Mouse (Mus musculus): ENCODE measurements around the gene Atp10a. TPM values are rescaled to one million over a fixed set of nuclear protein-coding genes. Genes with fewer than 3 reads are reported as not detected.

Gene Atp10a
- polyA plus RNA-seq, 1 experiment from 2014 or later, result 1.1 TPM

- no peaks in the 10 kb centered on the region for H3K4me1 ChIP-seq (ENCODE audit: control insufficient read depth, insufficient read depth, low read depth, low read length)
- H3K9ac ChIP-seq (ENCODE audit: low read depth, low read length), result no peak overlapping the region
- H3K36me3 ChIP-seq (ENCODE audit: control insufficient read depth, insufficient read depth, low read length), result no peaks in the 10 kb centered on the region
- no peaks in the 10 kb centered on the region for H3K27me3 ChIP-seq (replicated peaks; ENCODE audit: control insufficient read depth, insufficient read depth, low read length)
- H3K9me3 ChIP-seq (ENCODE audit: control insufficient read depth, low read length), result no peaks in the 10 kb centered on the region
- no peak overlapping the region for H3K4me2 ChIP-seq (ENCODE audit: low read length)
- no peak overlapping the region for H3K27ac ChIP-seq (ENCODE audit: low read depth, low read length)
- 87% methylated on average over 7 of the region's 7 CpGs for WGBS
- peak; percentile 58 for ATAC-seq
- no peak overlapping the region for H3K4me3 ChIP-seq (ENCODE audit: low read length)
Observed at GRCm38 (mm10) chr7:58698738-58699442, 42.9 kb downstream of the Atp10a start.

- Histone ChIP-seq H3K4me2 (ENCODE audit: low read length) (no peak overlapping the region), H3K9me3 (ENCODE audit: control insufficient read depth, low read length) (no peaks in the 10 kb centered on the region), H3K27me3 (replicated peaks; ENCODE audit: control insufficient read depth, insufficient read depth, low read length) (no peaks in the 10 kb centered on the region), H3K36me3 (ENCODE audit: control insufficient read depth, insufficient read depth, low read length) (no peaks in the 10 kb centered on the region), H3K4me3 (ENCODE audit: low read length) (no peak overlapping the region), H3K4me1 (ENCODE audit: control insufficient read depth, insufficient read depth, low read depth, low read length) (no peaks in the 10 kb centered on the region), H3K9ac (ENCODE audit: low read depth, low read length) (no peak overlapping the region), H3K27ac (ENCODE audit: low read depth, low read length) (no peak overlapping the region)
- WGBS, result 93% methylated on average over 4 of the region's 4 CpGs
- no peak for ATAC-seq
Observed at GRCm38 (mm10) chr7:58701311-58701710, 45.3 kb downstream of the Atp10a start.

GRCm38 (mm10) chr7:58705158-58705557 is 49.2 kb downstream of the Atp10a start:
- H3K9me3 ChIP-seq (ENCODE audit: control insufficient read depth, low read length), result no peaks in the 10 kb centered on the region
- 96% methylated on average over 3 of the region's 3 CpGs for WGBS
- no peak overlapping the region for H3K4me3 ChIP-seq (ENCODE audit: low read length)
- H3K4me2 ChIP-seq (ENCODE audit: low read length), result no peak overlapping the region
- no peak for ATAC-seq
- no peak overlapping the region for H3K27ac ChIP-seq (ENCODE audit: low read depth, low read length)
- H3K36me3 ChIP-seq (ENCODE audit: control insufficient read depth, insufficient read depth, low read length), result no peaks in the 10 kb centered on the region
- no peaks in the 10 kb centered on the region for H3K4me1 ChIP-seq (ENCODE audit: control insufficient read depth, insufficient read depth, low read depth, low read length)
- no peak overlapping the region for H3K9ac ChIP-seq (ENCODE audit: low read depth, low read length)
- no peaks in the 10 kb centered on the region for H3K27me3 ChIP-seq (replicated peaks; ENCODE audit: control insufficient read depth, insufficient read depth, low read length)

GRCm38 (mm10) chr7:58709306-58709705 is 53.3 kb downstream of the Atp10a start:
- H3K36me3 ChIP-seq (ENCODE audit: control insufficient read depth, insufficient read depth, low read length), result no peaks in the 10 kb centered on the region
- no peaks in the 10 kb centered on the region for H3K4me1 ChIP-seq (ENCODE audit: control insufficient read depth, insufficient read depth, low read depth, low read length)
- ATAC-seq, result no peak
- H3K27ac ChIP-seq (ENCODE audit: low read depth, low read length), result no peak overlapping the region
- no peak overlapping the region for H3K4me3 ChIP-seq (ENCODE audit: low read length)
- no peak overlapping the region for H3K9ac ChIP-seq (ENCODE audit: low read depth, low read length)
- no peaks in the 10 kb centered on the region for H3K27me3 ChIP-seq (replicated peaks; ENCODE audit: control insufficient read depth, insufficient read depth, low read length)
- H3K4me2 ChIP-seq (ENCODE audit: low read length), result no peak overlapping the region
- H3K9me3 ChIP-seq (ENCODE audit: control insufficient read depth, low read length), result no peaks in the 10 kb centered on the region
- 81% methylated on average over 3 of the region's 3 CpGs for WGBS

GRCm38 (mm10) chr7:58710312-58710711 is 54.3 kb downstream of the Atp10a start:
- Histone ChIP-seq H3K9ac (ENCODE audit: low read depth, low read length) (no peak overlapping the region), H3K27ac (ENCODE audit: low read depth, low read length) (no peak overlapping the region), H3K4me3 (ENCODE audit: low read length) (no peak overlapping the region), H3K4me1 (ENCODE audit: control insufficient read depth, insufficient read depth, low read depth, low read length) (no peaks in the 10 kb centered on the region), H3K9me3 (ENCODE audit: control insufficient read depth, low read length) (no peaks in the 10 kb centered on the region), H3K4me2 (ENCODE audit: low read length) (no peak overlapping the region), H3K27me3 (replicated peaks; ENCODE audit: control insufficient read depth, insufficient read depth, low read length) (no peaks in the 10 kb centered on the region), H3K36me3 (ENCODE audit: control insufficient read depth, insufficient read depth, low read length) (no peaks in the 10 kb centered on the region)
- WGBS, result 81% methylated on average over 1 of the region's 1 CpGs
- ATAC-seq, result no peak

- ATAC-seq, result no peak
- WGBS, result 85% methylated on average over 7 of the region's 7 CpGs
Observed at GRCm38 (mm10) chr7:58711811-58712210, 55.8 kb downstream of the Atp10a start.

GRCm38 (mm10) chr7:58715576-58716144 is 59.7 kb downstream of the Atp10a start:
- Histone ChIP-seq H3K27me3 (replicated peaks; ENCODE audit: control insufficient read depth, insufficient read depth, low read length) (no peaks in the 10 kb centered on the region), H3K27ac (ENCODE audit: low read depth, low read length) (no peak overlapping the region), H3K36me3 (ENCODE audit: control insufficient read depth, insufficient read depth, low read length) (no peaks in the 10 kb centered on the region), H3K9ac (ENCODE audit: low read depth, low read length) (no peak overlapping the region), H3K4me1 (ENCODE audit: control insufficient read depth, insufficient read depth, low read depth, low read length) (no peaks in the 10 kb centered on the region), H3K9me3 (ENCODE audit: control insufficient read depth, low read length) (no peaks in the 10 kb centered on the region), H3K4me3 (ENCODE audit: low read length) (no peak overlapping the region), H3K4me2 (ENCODE audit: low read length) (no peak overlapping the region)
- WGBS, result 69% methylated on average over 1 of the region's 1 CpGs
- no peak for ATAC-seq

More at GRCm38 (mm10) chr7:58711811-58712210, 55.8 kb downstream of the Atp10a start:
- Histone ChIP-seq H3K4me1 (ENCODE audit: control insufficient read depth, insufficient read depth, low read depth, low read length) (no peaks in the 10 kb centered on the region), H3K36me3 (ENCODE audit: control insufficient read depth, insufficient read depth, low read length) (no peaks in the 10 kb centered on the region), H3K9me3 (ENCODE audit: control insufficient read depth, low read length) (no peaks in the 10 kb centered on the region), H3K4me3 (ENCODE audit: low read length) (no peak overlapping the region), H3K27me3 (replicated peaks; ENCODE audit: control insufficient read depth, insufficient read depth, low read length) (no peaks in the 10 kb centered on the region), H3K27ac (ENCODE audit: low read depth, low read length) (no peak overlapping the region), H3K4me2 (ENCODE audit: low read length) (no peak overlapping the region), H3K9ac (ENCODE audit: low read depth, low read length) (no peak overlapping the region)

- no peaks in the 10 kb centered on the region for H3K9me3 ChIP-seq (ENCODE audit: control insufficient read depth, low read length)
- no peak overlapping the region for H3K9ac ChIP-seq (ENCODE audit: low read depth, low read length)
- no peaks in the 10 kb centered on the region for H3K36me3 ChIP-seq (ENCODE audit: control insufficient read depth, insufficient read depth, low read length)
- 94% methylated on average over 3 of the region's 3 CpGs for WGBS
- H3K27me3 ChIP-seq (replicated peaks; ENCODE audit: control insufficient read depth, insufficient read depth, low read length), result no peaks in the 10 kb centered on the region
- no peak overlapping the region for H3K4me3 ChIP-seq (ENCODE audit: low read length)
- no peak overlapping the region for H3K4me2 ChIP-seq (ENCODE audit: low read length)
- no peak for ATAC-seq
- no peak overlapping the region for H3K27ac ChIP-seq (ENCODE audit: low read depth, low read length)
- no peaks in the 10 kb centered on the region for H3K4me1 ChIP-seq (ENCODE audit: control insufficient read depth, insufficient read depth, low read depth, low read length)
Observed at GRCm38 (mm10) chr7:58716626-58717025, 60.7 kb downstream of the Atp10a start.

- H3K36me3 ChIP-seq (ENCODE audit: control insufficient read depth, insufficient read depth, low read length), result no peaks in the 10 kb centered on the region
- H3K27me3 ChIP-seq (replicated peaks; ENCODE audit: control insufficient read depth, insufficient read depth, low read length), result no peaks in the 10 kb centered on the region
- WGBS, result 71% methylated on average over 2 of the region's 2 CpGs
- no peak overlapping the region for H3K4me2 ChIP-seq (ENCODE audit: low read length)
- H3K27ac ChIP-seq (ENCODE audit: low read depth, low read length), result no peak overlapping the region
- no peak for ATAC-seq
- H3K4me1 ChIP-seq (ENCODE audit: control insufficient read depth, insufficient read depth, low read depth, low read length), result no peaks in the 10 kb centered on the region
- H3K4me3 ChIP-seq (ENCODE audit: low read length), result no peak overlapping the region
- no peaks in the 10 kb centered on the region for H3K9me3 ChIP-seq (ENCODE audit: control insufficient read depth, low read length)
- no peak overlapping the region for H3K9ac ChIP-seq (ENCODE audit: low read depth, low read length)
Observed at GRCm38 (mm10) chr7:58718556-58718955, 62.6 kb downstream of the Atp10a start.
